Mouse (Mus musculus) ovary, postnatal 36 days (tissue): ENCODE results near the gene C130032M10Rik.
A peak's percentile ranks its signal among the peaks of the same experiment; 100 is the strongest.

ENCODE experiments used
- DNase-seq: peaks from one replicate; pipeline ENCODE4 v3.0.0; 2022; ENCODE audit warnings: low spot score, mixed read lengths

The C130032M10Rik gene

GRCm38 (mm10) chr9:114515364-114515763 is at the start of gene C130032M10Rik:
C130032M10Rik (plus strand) TSS chr9:114515697.
- no peak for DNase-seq

GRCm38 (mm10) chr9:114466871-114467270 is 48.6 kb upstream of the C130032M10Rik start:
- DNase-seq = no peak

- no peak for DNase-seq
Observed at GRCm38 (mm10) chr9:114468217-114468616, 47.3 kb upstream of the C130032M10Rik start.

DNA sequence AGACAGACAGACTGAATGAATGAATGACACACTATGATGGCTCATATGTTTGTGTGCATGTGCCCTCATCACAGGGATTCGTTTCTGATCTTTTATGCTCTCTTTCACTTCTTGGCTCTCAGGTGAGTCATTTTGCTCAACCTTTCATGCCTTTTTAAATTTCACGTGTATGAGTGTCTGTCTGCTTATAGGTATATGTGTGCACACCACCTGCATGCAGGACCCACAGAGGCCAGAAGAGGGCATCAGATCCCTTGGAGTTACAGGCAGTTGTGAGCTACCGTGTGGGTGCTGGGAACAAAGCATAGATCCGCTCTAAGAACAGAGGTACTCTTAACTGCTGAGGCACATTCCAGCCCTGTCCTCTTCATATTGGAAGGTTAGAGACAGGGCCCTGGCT is 46.8 kb upstream of the C130032M10Rik start:
- no peak for DNase-seq

- no peak for DNase-seq
Observed at GRCm38 (mm10) chr9:114471892-114472291, 43.6 kb upstream of the C130032M10Rik start.

GRCm38 (mm10) chr9:114477019-114477418 is 38.5 kb upstream of the C130032M10Rik start:
- DNase-seq = no peak

DNA sequence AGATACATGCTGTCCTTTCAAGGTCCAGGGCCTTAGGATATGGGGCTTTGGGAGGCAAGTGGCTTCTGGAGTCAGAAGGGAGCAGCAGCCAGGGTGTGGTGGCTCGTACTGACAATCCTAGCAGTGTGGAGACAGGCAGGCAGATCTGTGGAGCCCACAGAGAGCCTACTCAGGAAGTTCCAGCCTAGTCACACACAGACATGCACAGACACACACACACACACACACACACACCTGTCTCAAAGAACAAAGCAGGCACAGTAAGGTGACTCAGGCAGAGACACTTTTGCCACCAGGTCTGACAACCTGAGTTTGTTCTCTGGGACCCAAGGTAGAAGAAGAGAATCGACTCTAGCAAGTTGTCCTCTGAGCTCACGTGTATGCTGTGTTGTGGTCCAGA is 34.6 kb upstream of the C130032M10Rik start:
- no peak for DNase-seq

- no peak for DNase-seq
Observed at GRCm38 (mm10) chr9:114484771-114485170, 30.7 kb upstream of the C130032M10Rik start.

DNA sequence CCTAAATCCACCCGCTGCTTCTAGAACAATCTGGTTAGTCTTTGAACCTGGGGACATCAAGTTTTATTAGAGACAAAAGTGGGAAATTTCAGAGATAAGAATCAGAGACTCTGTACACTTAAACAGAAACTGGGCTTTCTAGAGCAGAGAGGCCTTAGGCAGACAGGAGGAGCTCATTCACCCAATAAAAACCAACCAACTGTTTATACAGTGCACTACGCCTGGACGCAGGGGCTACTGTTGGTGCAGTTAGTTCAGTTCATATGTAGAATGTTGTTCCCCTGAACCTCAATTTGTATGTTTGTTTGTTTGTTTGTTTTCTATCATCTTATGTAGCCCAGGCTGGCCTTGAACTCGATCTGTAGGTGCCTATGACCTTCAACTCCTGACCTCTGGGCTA is 28.7 kb upstream of the C130032M10Rik start:
- no peak for DNase-seq

GRCm38 (mm10) chr9:114487481-114488258 is 27.8 kb upstream of the C130032M10Rik start:
- DNase-seq = no peak

DNA sequence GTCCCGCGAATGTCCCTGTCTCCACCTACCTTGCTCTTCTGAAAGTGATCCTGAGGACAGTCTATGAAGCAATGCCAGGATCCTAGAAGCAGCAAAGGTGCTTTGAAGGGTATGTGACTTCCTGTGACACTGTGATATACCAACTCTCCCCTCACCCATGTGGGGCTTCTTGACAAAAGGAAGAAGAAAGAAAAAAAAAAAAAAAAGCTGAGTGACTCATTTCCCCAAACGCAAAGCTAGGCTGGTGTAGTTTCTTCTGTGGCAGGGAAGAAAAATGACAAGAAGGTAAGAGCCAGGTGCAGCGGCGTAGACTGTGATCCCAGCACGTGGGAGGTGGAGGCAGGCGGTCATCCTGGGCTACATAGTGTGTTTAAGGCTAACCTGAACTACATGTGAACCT is 19.0 kb upstream of the C130032M10Rik start:
- no peak for DNase-seq

GRCm38 (mm10) chr9:114498218-114498617 is 17.3 kb upstream of the C130032M10Rik start:
- DNase-seq = peak; percentile 85

DNA sequence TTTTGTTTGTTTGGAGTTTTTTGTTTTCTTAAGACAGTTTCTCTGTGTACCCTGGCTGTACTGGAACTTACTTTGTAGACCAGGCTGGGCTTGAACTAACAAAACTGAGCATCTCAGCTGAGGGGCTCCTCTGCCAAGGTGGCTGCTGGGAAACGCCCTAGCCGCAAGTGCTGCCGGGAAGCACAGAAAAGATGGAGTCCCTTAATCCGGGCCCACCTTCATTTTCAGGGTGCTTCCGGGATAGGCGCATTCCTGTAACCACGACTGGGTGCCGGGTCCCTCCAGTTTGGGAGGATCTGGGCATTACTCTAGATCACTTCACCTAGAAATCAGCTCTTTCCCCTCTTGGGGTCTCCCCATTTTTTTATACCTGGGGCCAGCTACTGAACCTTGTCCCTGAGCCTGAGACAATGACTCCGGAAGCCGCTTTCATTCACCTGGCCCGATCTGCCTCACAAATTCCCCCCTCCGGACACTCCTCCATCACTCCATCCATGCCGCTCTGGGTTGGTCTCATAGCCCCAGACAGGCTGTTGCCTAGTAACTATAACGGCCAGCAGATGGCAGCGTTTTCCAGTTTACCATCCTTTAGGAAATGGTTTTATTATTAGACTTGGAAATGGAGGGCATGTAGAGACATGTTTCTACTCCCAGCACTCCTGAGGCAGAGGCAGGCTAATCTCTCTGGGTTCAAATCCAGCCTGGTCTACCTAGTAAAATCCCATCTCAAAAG is 15.5 kb upstream of the C130032M10Rik start:
- DNase-seq = peak; percentile 44

GRCm38 (mm10) chr9:114501111-114501510 is 14.4 kb upstream of the C130032M10Rik start:
- no peak for DNase-seq

DNA sequence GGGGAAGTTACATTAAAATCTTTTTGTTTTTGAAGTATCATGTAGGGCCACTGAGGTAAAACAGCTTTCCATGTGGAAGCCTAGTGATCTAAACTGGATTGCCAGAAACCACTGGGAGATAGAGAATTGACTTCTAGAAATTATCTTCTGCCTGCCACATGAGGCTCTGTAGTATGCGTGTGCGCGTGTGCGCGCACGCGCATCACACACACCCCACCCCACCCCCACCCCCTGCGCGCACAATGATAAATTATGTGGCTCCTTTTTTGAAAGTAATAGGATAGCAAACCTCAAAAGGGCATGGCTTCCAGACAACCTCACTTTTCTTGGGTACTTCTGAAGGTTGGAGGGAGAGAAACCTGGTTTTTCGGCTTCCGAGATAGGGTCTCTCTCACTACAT is 13.6 kb upstream of the C130032M10Rik start:
- no peak for DNase-seq

GRCm38 (mm10) chr9:114502711-114503427 is 12.6 kb upstream of the C130032M10Rik start:
- no peak for DNase-seq

DNA sequence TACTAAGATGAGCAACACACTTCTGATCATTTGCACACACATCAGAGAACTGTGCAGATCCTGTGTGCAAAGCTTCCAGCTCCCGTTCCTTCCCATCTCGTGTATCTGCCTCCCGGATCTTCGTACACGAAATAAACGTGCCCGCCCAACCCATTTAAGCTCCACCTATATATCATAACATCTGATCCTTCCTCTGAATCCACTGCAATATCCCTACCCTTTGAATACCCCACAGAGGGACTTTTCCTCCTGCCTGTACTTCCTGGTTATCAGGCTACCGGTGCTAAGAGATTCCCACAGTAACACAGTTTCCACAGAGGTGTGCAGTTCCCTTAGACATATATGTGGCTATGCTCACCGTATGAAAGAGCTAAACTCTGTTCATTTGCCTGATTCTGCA is 10.7 kb upstream of the C130032M10Rik start, which contains the start of gene Ccr4:
Gene Ccr4, minus strand, starts transcription at position 101 of the 400 bp plus-strand sequence.
- DNase-seq = no peak

DNA sequence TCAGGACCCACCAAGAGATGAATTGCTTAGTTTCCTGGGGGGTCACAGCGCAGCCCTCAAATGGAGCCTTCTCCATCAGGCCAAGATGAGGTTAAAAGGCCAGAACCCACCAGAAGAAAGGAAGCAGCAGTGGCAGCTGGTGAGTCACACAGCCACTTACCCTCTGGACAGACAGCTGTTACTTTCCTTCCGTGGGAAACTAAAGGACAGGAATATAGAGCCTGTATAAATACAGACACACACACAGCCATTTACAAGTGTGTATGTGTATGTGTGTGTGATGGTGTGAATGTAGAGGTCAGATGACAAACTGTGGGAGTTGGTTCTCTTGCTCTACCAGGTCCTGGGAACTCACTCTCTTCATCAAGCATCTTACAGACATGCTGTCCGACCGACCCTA is 8.9 kb upstream of the C130032M10Rik start:
- DNase-seq = no peak

GRCm38 (mm10) chr9:114507421-114507820 is 8.1 kb upstream of the C130032M10Rik start:
- no peak for DNase-seq

DNA sequence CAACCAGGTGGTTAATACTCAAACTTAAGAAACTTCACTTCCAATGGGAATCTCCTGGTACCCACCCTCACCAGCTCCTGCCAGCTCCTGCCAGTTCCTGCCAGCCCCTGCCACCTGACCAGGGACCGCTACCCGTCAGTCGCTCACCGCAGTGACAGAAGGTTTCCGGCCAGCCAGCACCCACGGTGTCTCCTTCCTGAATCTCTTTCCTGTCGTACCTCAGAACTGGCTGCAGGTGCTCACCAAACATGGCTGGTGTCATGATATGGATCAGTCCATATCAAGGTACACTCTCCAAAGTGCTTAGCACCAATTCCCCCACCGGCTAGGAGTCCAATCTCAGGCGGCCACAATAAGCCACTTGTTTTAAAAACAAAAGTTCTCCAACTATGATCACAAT is 5.7 kb upstream of the C130032M10Rik start:
- no peak for DNase-seq

GRCm38 (mm10) chr9:114512831-114513230 is 2.7 kb upstream of the C130032M10Rik start:
- no peak for DNase-seq

DNA sequence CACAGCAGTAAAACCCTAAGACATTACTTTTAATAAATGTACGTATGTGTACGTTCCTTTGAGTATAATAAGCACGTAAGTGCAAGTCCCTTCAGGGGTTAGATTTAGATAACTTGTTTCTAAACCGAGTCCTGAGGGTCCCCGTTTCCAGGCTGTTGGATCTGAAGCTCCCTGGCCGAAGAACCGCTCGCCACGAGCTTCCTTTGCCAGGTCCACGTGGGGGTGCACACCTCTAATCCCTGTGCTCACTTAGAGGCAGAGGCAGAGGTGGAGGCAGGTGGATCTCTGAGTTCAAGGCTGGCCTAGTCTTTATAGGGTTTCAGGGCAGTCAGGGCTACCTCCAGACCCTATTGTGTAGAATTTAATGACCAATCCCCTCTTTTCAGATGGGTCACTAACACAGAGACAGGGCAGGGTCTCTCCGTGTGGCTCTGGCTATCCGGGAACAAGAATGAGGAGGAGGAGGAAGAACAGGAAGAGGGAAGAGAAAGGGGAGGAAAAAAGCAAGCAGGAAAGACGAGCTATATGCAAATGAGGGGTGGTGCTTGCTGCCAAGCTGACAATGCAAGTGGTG is 2.5 kb downstream of the C130032M10Rik start:
- DNase-seq = no peak
